Mouse (Mus musculus): ENCODE data around the gene Olfr805.

Gene Olfr805

DNA sequence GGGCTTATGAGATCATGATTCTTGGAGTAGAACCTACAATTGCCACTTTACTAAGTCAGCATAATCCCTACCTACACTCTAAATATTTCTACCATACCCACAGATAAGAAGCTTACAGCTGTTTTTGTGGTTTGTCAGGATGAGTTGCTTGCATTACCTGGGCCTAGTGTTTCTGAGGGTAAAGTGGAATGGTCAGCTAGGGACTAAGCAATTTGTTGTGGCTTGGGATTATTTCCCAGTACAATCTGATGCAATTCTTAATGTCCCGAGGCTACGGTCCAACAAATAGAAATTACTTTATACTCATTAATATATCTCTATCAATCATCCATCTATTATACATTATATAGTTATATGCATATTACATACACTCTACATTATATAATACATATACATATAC lies at the start of gene Olfr805:
Olfr805 (minus strand) TSS at position 101 of the 400 bp plus-strand sequence.
- no peak for DNase-seq

DNA sequence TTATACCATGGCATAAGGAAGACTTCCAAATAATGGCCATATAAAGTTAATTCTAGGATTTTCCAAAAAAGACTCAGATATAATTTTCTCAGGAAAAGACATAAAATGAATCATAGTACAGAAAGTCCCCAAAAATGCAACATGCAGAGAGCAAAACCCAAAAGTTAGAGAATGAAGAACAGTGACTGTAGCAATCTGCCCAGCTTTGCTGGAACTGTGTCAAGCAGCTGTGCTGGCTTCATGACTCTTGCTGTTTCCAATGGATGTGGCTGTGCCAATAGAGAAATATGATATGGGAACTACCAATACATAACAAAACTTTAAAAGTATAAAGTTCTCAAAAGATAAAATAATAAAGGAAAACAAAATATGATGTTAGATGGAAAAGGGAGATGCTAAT lies 48.9 kb upstream of the Olfr805 start:
- no peak for DNase-seq

DNA sequence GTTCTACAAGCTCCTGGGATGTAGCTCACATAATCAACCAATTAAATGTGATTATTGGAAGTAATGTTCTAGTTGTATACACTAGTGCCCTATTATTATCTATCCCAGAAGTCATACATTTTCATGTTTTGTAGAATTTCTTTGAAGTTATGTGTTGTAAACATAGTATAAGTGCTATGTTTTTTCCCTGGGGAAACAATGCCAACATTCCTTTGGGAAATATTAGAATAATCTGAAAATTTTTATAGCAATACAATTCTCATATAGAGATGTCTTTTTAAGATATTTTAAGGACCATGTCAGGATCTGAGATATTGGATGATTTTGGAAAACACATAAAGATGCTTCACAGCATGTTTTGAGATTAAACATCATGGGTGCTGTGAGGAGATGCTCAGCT lies 45.2 kb upstream of the Olfr805 start, which contains the start of gene Olfr809:
Olfr809 (plus strand) TSS at position 301 of the 400 bp plus-strand sequence.
- DNase-seq: no peak

GRCm38 (mm10) chr10:129765182-129765581 lies 36.0 kb upstream of the Olfr805 start, which contains the start of gene Olfr808:
TSS of gene Olfr808 (plus strand) at chr10:129765482.
- no peak for DNase-seq

- no peak for DNase-seq
These were observed 28.5 kb upstream of the Olfr805 start, which contains the start of gene Olfr807 for GRCm38 (mm10) chr10:129757693-129758092. TSS of gene Olfr807 (minus strand) at chr10:129757793.

DNA sequence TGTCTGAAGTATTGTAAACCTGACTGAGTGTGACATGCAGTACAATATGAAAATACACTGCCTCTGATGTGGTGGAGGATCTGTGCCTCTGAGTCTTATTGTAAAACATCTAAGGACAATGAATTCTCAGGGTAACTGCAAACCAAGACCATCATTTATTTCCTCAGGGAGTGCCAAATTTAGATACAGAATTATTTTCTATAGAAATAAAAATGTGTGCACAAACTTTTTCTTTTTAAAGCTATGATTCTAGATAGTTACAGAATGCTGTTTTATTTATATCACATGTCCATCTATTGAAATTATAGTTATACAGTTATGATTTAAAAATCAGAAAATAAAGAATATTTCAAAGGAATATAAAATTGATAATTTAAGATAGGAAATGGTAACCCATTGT lies 12.6 kb upstream of the Olfr805 start, which contains the start of gene Olfr806:
Olfr806 (minus strand) TSS at position 101 of the 400 bp plus-strand sequence.
- no peak for DNase-seq

DNA sequence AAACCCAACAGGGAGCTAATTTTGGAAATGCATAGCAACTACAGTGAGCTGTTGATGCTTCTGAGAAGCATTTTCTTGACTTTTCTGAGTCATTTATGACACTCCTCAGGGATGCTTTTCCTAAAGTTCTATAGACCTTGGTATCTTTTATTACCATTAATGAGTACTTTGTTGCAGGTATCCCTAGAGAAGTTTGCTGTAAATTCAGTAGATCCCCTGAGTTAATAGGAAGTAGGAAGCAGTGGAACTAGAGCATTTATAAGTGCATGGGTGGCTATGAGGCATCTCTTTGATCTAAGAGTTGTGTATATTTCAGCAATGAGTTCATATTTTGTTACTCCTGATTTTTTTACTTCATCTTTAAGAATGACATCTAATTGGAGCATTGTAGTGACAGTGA lies 26.3 kb downstream of the Olfr805 start, which contains the start of gene Olfr804:
Olfr804 (plus strand) TSS at position 301 of the 400 bp plus-strand sequence.
- DNase-seq: no peak

GRCm38 (mm10) chr10:129694186-129694585 lies 35.0 kb downstream of the Olfr805 start, which contains the start of gene Olfr803:
TSS of gene Olfr803 (minus strand) at chr10:129694286.
- DNase-seq: no peak

DNA sequence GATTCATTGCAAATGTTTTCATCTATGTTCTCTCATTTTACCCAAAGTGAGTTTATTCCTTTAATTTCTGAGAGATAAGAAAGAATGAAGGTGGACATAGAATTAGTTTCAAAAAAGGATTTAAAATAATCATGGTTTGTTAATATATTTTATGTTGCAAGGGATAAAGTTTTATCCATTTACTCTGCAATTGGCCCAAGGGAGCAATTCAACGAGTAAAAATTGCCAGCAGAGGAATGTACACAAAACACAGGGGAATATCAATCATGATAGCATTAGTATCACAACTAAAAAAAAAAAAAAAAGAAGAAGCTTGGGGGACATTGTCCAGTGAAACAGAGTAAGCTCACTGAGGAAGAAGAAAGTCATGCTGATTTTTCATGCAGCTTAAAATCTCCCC lies 41.1 kb downstream of the Olfr805 start, which contains the start of gene Olfr802:
Olfr802 (minus strand) TSS at position 101 of the 400 bp plus-strand sequence.
- no peak for DNase-seq

GRCm38 (mm10) chr10:129673765-129674164 lies 55.4 kb downstream of the Olfr805 start, which contains the start of gene Olfr801:
TSS of gene Olfr801 (minus strand) at chr10:129673865.
- DNase-seq: no peak

Data from lung, postnatal 10 days (tissue).